Mouse (Mus musculus) C2C12 (cell line): ENCODE data around the gene Adgb.
"Not testable (repeated sequence)": the region's sequence is repeated elsewhere in the genome, so short reads cannot be mapped to it uniquely, and the experiment has no call there.

ENCODE experiments used
- CEBPB ChIP-seq: IDR thresholded peaks from one replicate; pipeline ENCODE4 v1.6.1; 2011; ENCODE audit warnings: low read depth, mild to moderate bottlenecking, control low read depth, moderate library complexity
- CTCF ChIP-seq: IDR thresholded peaks from one replicate; pipeline ENCODE4 v1.5.1; 2011; ENCODE audit not compliant: control insufficient read depth, insufficient read depth, insufficient read length
- MYOD1 ChIP-seq: IDR thresholded peaks from one replicate; pipeline ENCODE4 v1.6.1; 2011; ENCODE audit warnings: low read depth; ENCODE audit not compliant: control insufficient read depth, insufficient read length
- USF1 ChIP-seq: IDR thresholded peaks from one replicate; pipeline ENCODE4 v1.6.1; 2011; ENCODE audit warnings: low read depth, mild to moderate bottlenecking, control low read depth, moderate library complexity

GRCm38 (mm10) chr10:10477429-10477828 lies 5.3 kb upstream of the Adgb start:
- not testable (repeated sequence) for TF ChIP-seq CTCF, USF1, MYOD1, CEBPB
